8 mouse cellular contexts compared by ENCODE assay signal in genomic region chr9:54734639-54735252, GRCm38 (mm10). TPM values are rescaled to one million over a fixed set of nuclear protein-coding genes. Genes with fewer than 3 reads are reported as not detected.
DNase-seq lines count a peak whose midpoint lies in the region; ATAC-seq and TF ChIP-seq lines count a peak whose summit lies in the region.

No protein-coding gene starts in this region.

- H3K4me1 ChIP-seq in liver, adult 2 months (ENCODE audit: control insufficient read depth, insufficient read depth, low read length): peaks cover 12% of the 10 kb centered on the region; the same call in 1 of the 2 replicates
- H3K4me1 ChIP-seq in embryonic facial prominence, embryonic 13.5 days: peaks cover 30% of the 10 kb centered on the region
- H3K4me1 ChIP-seq in intestine, embryonic 15.5 days (replicated peaks): peaks cover 4% of the 10 kb centered on the region; the same call in 1 of the 2 replicates
- peaks cover 36% of the 10 kb centered on the region for H3K4me1 ChIP-seq in neural tube, embryonic 13.5 days (replicated peaks)

- ATAC-seq in embryonic facial prominence, embryonic 13.5 days (ENCODE audit: insufficient number of reproducible peaks, insufficient read depth, low FRiP score, low TSS enrichment, low read depth): no peak
- no peak for ATAC-seq in intestine, embryonic 15.5 days
- no peak for ATAC-seq in neural tube, embryonic 13.5 days (ENCODE audit: low read depth)

- H3K27ac ChIP-seq in liver, adult 2 months (replicated peaks; ENCODE audit: insufficient read depth, low read depth, low read length): no peak overlapping the region
- 0 out of 2 replicates have a peak overlapping the region, but pooled peaks have one; percentile 52 for H3K27ac ChIP-seq in embryonic facial prominence, embryonic 13.5 days
- H3K27ac ChIP-seq in intestine, embryonic 15.5 days: no peak overlapping the region
- H3K27ac ChIP-seq in neural tube, embryonic 13.5 days (replicated peaks): peak overlapping the region; percentile 34; the same call in 1 of the 2 replicates

- 21% methylated on average over 11 of the region's 11 CpGs for WGBS in liver, adult 2 months
- 20% methylated on average over 11 of the region's 11 CpGs for WGBS in embryonic facial prominence, embryonic 13.5 days
- WGBS in intestine, embryonic 15.5 days: 18% methylated on average over 11 of the region's 11 CpGs
- WGBS in neural tube, embryonic 13.5 days: 24% methylated on average over 11 of the region's 11 CpGs

- peaks cover 9% of the 10 kb centered on the region; the same call in 1 of the 2 replicates for H3K79me2 ChIP-seq in liver, adult 2 months (ENCODE audit: control insufficient read depth, insufficient read depth, low read length)

- no peaks in the 10 kb centered on the region for H3K9me3 ChIP-seq in embryonic facial prominence, embryonic 13.5 days
- H3K9me3 ChIP-seq in intestine, embryonic 15.5 days: no peaks in the 10 kb centered on the region
- H3K9me3 ChIP-seq in neural tube, embryonic 13.5 days: no peaks in the 10 kb centered on the region

- no peak overlapping the region for H3K9ac ChIP-seq in liver, adult 2 months (ENCODE audit: low read depth, low read length)
- H3K9ac ChIP-seq in embryonic facial prominence, embryonic 13.5 days: peak overlapping the region; percentile 59
- peak overlapping the region; percentile 28; the same call in 1 of the 2 replicates for H3K9ac ChIP-seq in intestine, embryonic 15.5 days
- H3K9ac ChIP-seq in neural tube, embryonic 13.5 days: peak overlapping the region; percentile 80

- TF ChIP-seq POLR2A in liver, adult 2 months (IDR thresholded peaks at IDR 0.05; ENCODE audit: extremely low read depth, insufficient read depth, low read length): no peak

- intact Hi-C loops in left cerebral cortex, postnatal 14 days (cut with DNase I): loop anchor here (10.0 kb wide), 1 partner anchor 160 kb away; no protein-coding TSS in a partner anchor

- peak overlapping the region; percentile 63; the same call in 1 of the 2 replicates for H3K4me3 ChIP-seq in liver, adult 2 months (ENCODE audit: insufficient read depth, low read depth, low read length)
- H3K4me3 ChIP-seq in embryonic facial prominence, embryonic 13.5 days: peak overlapping the region; percentile 69
- H3K4me3 ChIP-seq in intestine, embryonic 15.5 days (replicated peaks): peak overlapping the region; percentile 70
- H3K4me3 ChIP-seq in neural tube, embryonic 13.5 days: peak overlapping the region; percentile 67

- H3K27me3 ChIP-seq in liver, adult 2 months (ENCODE audit: control insufficient read depth, insufficient read depth, low read length): no peaks in the 10 kb centered on the region
- no peaks in the 10 kb centered on the region for H3K27me3 ChIP-seq in embryonic facial prominence, embryonic 13.5 days
- no peaks in the 10 kb centered on the region for H3K27me3 ChIP-seq in intestine, embryonic 15.5 days (replicated peaks)
- H3K27me3 ChIP-seq in neural tube, embryonic 13.5 days: 0 out of 2 replicates have a peak, but pooled peaks cover 4% of the 10 kb centered on the region

- no peak for TF ChIP-seq CTCF in liver, adult 2 months (IDR thresholded peaks at IDR 0.05; ENCODE audit: low read depth, low read length)

- peaks cover 3% of the 10 kb centered on the region; the same call in 1 of the 2 replicates for H3K36me3 ChIP-seq in liver, adult 2 months (ENCODE audit: control insufficient read depth, insufficient read depth, low read length)
- H3K36me3 ChIP-seq in embryonic facial prominence, embryonic 13.5 days: peaks cover 4% of the 10 kb centered on the region; the same call in 1 of the 2 replicates
- H3K36me3 ChIP-seq in intestine, embryonic 15.5 days: no peaks in the 10 kb centered on the region
- H3K36me3 ChIP-seq in neural tube, embryonic 13.5 days: 0 out of 2 replicates have a peak, but pooled peaks cover 2% of the 10 kb centered on the region

- H3K4me2 ChIP-seq in embryonic facial prominence, embryonic 13.5 days: peak overlapping the region; percentile 88
- H3K4me2 ChIP-seq in intestine, embryonic 15.5 days (replicated peaks): peak overlapping the region; percentile 55
- peak overlapping the region; percentile 79 for H3K4me2 ChIP-seq in neural tube, embryonic 13.5 days

- DNase-seq in liver, adult 2 months (ENCODE audit: extremely low read depth, low read depth, low spot score): no peak
- DNase-seq in liver: no peak
- no peak for DNase-seq in urinary bladder, postnatal 4 days (ENCODE audit: low spot score in 2 of 2)
- no peak for DNase-seq in left cerebral cortex, postnatal 14 days (ENCODE audit: low spot score in 2 of 2)
- no peak for DNase-seq in cerebellum, postnatal 4 days (ENCODE audit: low spot score in 2 of 2)

RNA-seq across cellular contexts. Expression of gene Wdr61, which starts 0.4 kb away (rescaled TPM):
- total RNA-seq in liver, adult 2 months (2014; rRNA removed): 83.5 and 86.2 TPM in 2 replicates
- polyA plus RNA-seq in liver, adult 2 months (2012; rRNA removed): 38.4 and 38.6 TPM in 2 replicates
- 156 and 167 TPM in 2 replicates for polyA plus RNA-seq in embryonic facial prominence, embryonic 13.5 days (2015; fragmentation: Nextera tagmentation; extraction: Ambion mirVana)
- 149 and 152 TPM in 2 replicates for polyA plus RNA-seq in intestine, embryonic 15.5 days (2015; fragmentation: Nextera tagmentation; extraction: Ambion mirVana)
- 94.3 and 96.3 TPM in 2 replicates for polyA plus RNA-seq in neural tube, embryonic 13.5 days (2015; fragmentation: Nextera tagmentation; extraction: Ambion mirVana)
- total RNA-seq in left cerebral cortex, postnatal 14 days (2021): 10 to 100 TPM; 52.9 to 54.3 TPM

RNA-seq across cellular contexts. Expression of gene Crabp1, which starts 29.8 kb away (rescaled TPM):
- not detected in 2 replicates for total RNA-seq in liver, adult 2 months (2014; rRNA removed)
- not detected in 2 replicates for polyA plus RNA-seq in liver, adult 2 months (2012; rRNA removed)
- polyA plus RNA-seq in embryonic facial prominence, embryonic 13.5 days (2015; fragmentation: Nextera tagmentation; extraction: Ambion mirVana): 743 and 842 TPM in 2 replicates
- polyA plus RNA-seq in intestine, embryonic 15.5 days (2015; fragmentation: Nextera tagmentation; extraction: Ambion mirVana): 16.5 and 16.7 TPM in 2 replicates
- 578 and 623 TPM in 2 replicates for polyA plus RNA-seq in neural tube, embryonic 13.5 days (2015; fragmentation: Nextera tagmentation; extraction: Ambion mirVana)
- total RNA-seq in left cerebral cortex, postnatal 14 days (2021): 1 to 10 TPM; 2.5 to 3.2 TPM

RNA-seq across cellular contexts. Expression of gene Dnaja4, which starts 36.1 kb away (rescaled TPM):
- 2.7 and 3.5 TPM in 2 replicates for total RNA-seq in liver, adult 2 months (2014; rRNA removed)
- 1.3 and 2.2 TPM in 2 replicates for polyA plus RNA-seq in liver, adult 2 months (2012; rRNA removed)
- polyA plus RNA-seq in embryonic facial prominence, embryonic 13.5 days (2015; fragmentation: Nextera tagmentation; extraction: Ambion mirVana): 7.3 and 8.2 TPM in 2 replicates
- 4.1 and 4.3 TPM in 2 replicates for polyA plus RNA-seq in intestine, embryonic 15.5 days (2015; fragmentation: Nextera tagmentation; extraction: Ambion mirVana)
- 3.9 and 6.0 TPM in 2 replicates for polyA plus RNA-seq in neural tube, embryonic 13.5 days (2015; fragmentation: Nextera tagmentation; extraction: Ambion mirVana)
- total RNA-seq in left cerebral cortex, postnatal 14 days (2021): 10 to 100 TPM; 23.9 to 24.4 TPM

Comparison
In these comparisons a context has a peak if more than half of its experiments do, and no peak if none do; other contexts are left out.
1. H3K27ac ChIP-seq: peak in embryonic facial prominence, embryonic 13.5 days (single experiment) and neural tube, embryonic 13.5 days (single experiment); none in liver, adult 2 months (single experiment) and intestine, embryonic 15.5 days (single experiment).
2. RNA of gene Crabp1, which starts 29.8 kb away (polyA plus RNA-seq): 743 to 842 TPM in embryonic facial prominence, embryonic 13.5 days and 578 to 623 TPM in neural tube, embryonic 13.5 days; 16.5 to 16.7 TPM in intestine, embryonic 15.5 days and not detected in liver, adult 2 months; every median in the first group is over 10 times any median in the second.
3. Peak in every context shown above with its lines, with median percentiles within 50 percentile points of each other: H3K4me3 ChIP-seq and H3K4me2 ChIP-seq.